Mouse (Mus musculus) intestine, embryonic 16.5 days (tissue): ENCODE results near the gene Olfr1051. TPM values are rescaled to one million over a fixed set of nuclear protein-coding genes. Genes with fewer than 3 reads are reported as not detected.
"Not testable (repeated sequence)": the region's sequence is repeated elsewhere in the genome, so short reads cannot be mapped to it uniquely, and the experiment has no call there.

ENCODE experiments used
- ATAC-seq: fragments of 200-750 bp; cut with Nextera tagmentation; 2 replicates; pipeline ENCODE4 v1.8.0; 2017; ENCODE audit warnings: moderate TSS enrichment, moderate library complexity
- H3K27ac ChIP-seq: fragments of 300-500 bp; sonication (generic); 2 replicates; pipeline ENCODE4 v1.5.1; 2014; ENCODE audit warnings: mild to moderate bottlenecking, low read length
- H3K27me3 ChIP-seq: fragments of 300-500 bp; sonication (generic); replicated peaks from 2 replicates; pipeline ENCODE4 v1.6.1; 2014; ENCODE audit warnings: low read length, control low read depth, mixed read lengths; ENCODE audit not compliant: control insufficient read depth, insufficient read depth
- H3K36me3 ChIP-seq: fragments of 300-500 bp; sonication (generic); 2 replicates; pipeline ENCODE4 v1.6.1; 2014; ENCODE audit warnings: low read length, control low read depth; ENCODE audit not compliant: control insufficient read depth, insufficient read depth
- H3K4me1 ChIP-seq: fragments of 300-500 bp; sonication (generic); 2 replicates; pipeline ENCODE4 v1.6.1; 2014; ENCODE audit warnings: low read length, control low read depth, mixed read lengths; ENCODE audit not compliant: control insufficient read depth, insufficient read depth
- H3K4me2 ChIP-seq: fragments of 300-500 bp; sonication (generic); 2 replicates; pipeline ENCODE4 v1.6.1; 2014; ENCODE audit warnings: low read depth, low read length, control low read depth
- H3K4me3 ChIP-seq: fragments of 300-500 bp; sonication (generic); 2 replicates; pipeline ENCODE4 v1.5.1; 2014; ENCODE audit warnings: mild to moderate bottlenecking, low read length
- H3K9ac ChIP-seq: fragments of 300-500 bp; sonication (generic); 2 replicates; pipeline ENCODE4 v1.6.1; 2014; ENCODE audit warnings: low read depth, low read length
- H3K9me3 ChIP-seq: fragments of 300-500 bp; sonication (generic); 2 replicates; pipeline ENCODE4 v1.6.1; 2016; ENCODE audit warnings: low read length, control low read depth; ENCODE audit not compliant: control insufficient read depth
- WGBS: fragments of 180-500 bp; shearing (Covaris S2); extraction: QIAGEN DNeasy Blood & Tissue Kit; methylation state at CpG from one replicate; pipeline ENCODE4 v1.1.7; 2014; 5-methylcytosine and 5-hydroxymethylcytosine counted together
- polyA plus RNA-seq: library from polyadenylated mRNA; unstranded; fragments of >200 nt; fragmentation: Nextera tagmentation; extraction: Ambion mirVana; gene quantifications from 2 replicates; pipeline ENCODE4 v1.2.1, GENCODE M21; 2015

The Olfr1051 gene
- polyA plus RNA-seq, result not detected in 2 replicates

GRCm38 (mm10) chr2:86278988-86279387 is at the start of gene Olfr1051:
Gene Olfr1051 (minus strand): TSS chr2:86279088.
- not testable (repeated sequence) for H3K4me1 ChIP-seq, H3K27me3 ChIP-seq, H3K9me3 ChIP-seq, ATAC-seq, H3K4me2 ChIP-seq, H3K36me3 ChIP-seq, H3K9ac ChIP-seq, H3K4me3 ChIP-seq, H3K27ac ChIP-seq

- no peak for ATAC-seq
- no peaks in the 10 kb centered on the region for H3K27me3 ChIP-seq
- H3K4me3 ChIP-seq, result no peak within 1 kb of the TSS
- H3K9me3 ChIP-seq, result no peaks in the 10 kb centered on the region
- 65% methylated on average over 3 of the region's 3 CpGs for WGBS
- H3K4me1 ChIP-seq, result no peaks in the 10 kb centered on the region
- no peak within 1 kb of the TSS for H3K27ac ChIP-seq
- H3K4me2 ChIP-seq, result no peak within 1 kb of the TSS
- H3K9ac ChIP-seq, result no peak within 1 kb of the TSS
- H3K36me3 ChIP-seq, result no peaks in the 10 kb centered on the region
Measured at GRCm38 (mm10) chr2:86315184-86315583, 36.3 kb upstream of the Olfr1051 start, which contains the start of gene Olfr1053. Gene Olfr1053 (minus strand): TSS chr2:86315284.

- H3K36me3 ChIP-seq, result no peaks in the 10 kb centered on the region
- no peaks in the 10 kb centered on the region for H3K4me1 ChIP-seq
- no peak within 1 kb of the TSS for H3K4me3 ChIP-seq
- H3K27ac ChIP-seq, result no peak within 1 kb of the TSS
- no peaks in the 10 kb centered on the region for H3K9me3 ChIP-seq
- no peak within 1 kb of the TSS for H3K4me2 ChIP-seq
- H3K9ac ChIP-seq, result no peak within 1 kb of the TSS
- no peak for ATAC-seq
- no peaks in the 10 kb centered on the region for H3K27me3 ChIP-seq
Measured at GRCm38 (mm10) chr2:86292155-86292554, 13.3 kb upstream of the Olfr1051 start, which contains the start of gene Olfr1052. Gene Olfr1052 (plus strand): TSS chr2:86292455.

GRCm38 (mm10) chr2:86258228-86258627 is 20.7 kb downstream of the Olfr1051 start, which contains the start of gene Olfr1049:
Gene Olfr1049 (minus strand): TSS chr2:86258328.
- not testable (repeated sequence) for H3K4me1 ChIP-seq, H3K27ac ChIP-seq, H3K9ac ChIP-seq, H3K36me3 ChIP-seq, H3K27me3 ChIP-seq, H3K9me3 ChIP-seq, H3K4me2 ChIP-seq, H3K4me3 ChIP-seq, ATAC-seq

GRCm38 (mm10) chr2:86240189-86240588 is 38.7 kb downstream of the Olfr1051 start, which contains the start of gene Olfr1048:
Gene Olfr1048 (minus strand): TSS chr2:86240289.
- Histone ChIP-seq H3K27ac (no peak within 1 kb of the TSS), H3K36me3 (no peaks in the 10 kb centered on the region), H3K4me1 (no peaks in the 10 kb centered on the region), H3K27me3 (no peaks in the 10 kb centered on the region), H3K4me3 (no peak within 1 kb of the TSS), H3K9me3 (no peaks in the 10 kb centered on the region), H3K9ac (no peak within 1 kb of the TSS), H3K4me2 (no peak within 1 kb of the TSS)
- ATAC-seq, result no peak

GRCm38 (mm10) chr2:86231301-86231700 is 47.6 kb downstream of the Olfr1051 start, which contains the start of gene Olfr1047:
Gene Olfr1047 (minus strand): TSS chr2:86231401.
- Histone ChIP-seq H3K27me3 (no peaks in the 10 kb centered on the region), H3K4me3 (no peak within 1 kb of the TSS), H3K36me3 (no peaks in the 10 kb centered on the region), H3K9ac (no peak within 1 kb of the TSS), H3K9me3 (no peaks in the 10 kb centered on the region), H3K4me1 (no peaks in the 10 kb centered on the region), H3K4me2 (no peak within 1 kb of the TSS), H3K27ac (no peak within 1 kb of the TSS)
- 92% methylated on average over 1 of the region's 1 CpGs for WGBS
- no peak for ATAC-seq

Other genes with a start within 250 kb of the Olfr1051 start
- gene Olfr1034, start 233.2 kb downstream of the Olfr1051 start, polyA plus RNA-seq, result 0.02 TPM in 1 of 2 replicates, not detected in the other
- gene Olfr1036, start 205.1 kb downstream of the Olfr1051 start, polyA plus RNA-seq, result not detected in 2 replicates
- not detected in 2 replicates for gene Olfr1037, start 191.7 kb downstream of the Olfr1051 start, polyA plus RNA-seq
- gene Olfr1039, start 143.2 kb downstream of the Olfr1051 start, polyA plus RNA-seq, result not detected in 2 replicates
- gene Olfr1040, start 132.4 kb downstream of the Olfr1051 start, polyA plus RNA-seq, result not detected in 2 replicates
- gene Olfr1042, start 117.2 kb downstream of the Olfr1051 start, polyA plus RNA-seq, result not detected in 2 replicates
- gene Olfr1043, start 111.6 kb downstream of the Olfr1051 start, polyA plus RNA-seq, result not detected in 2 replicates
- gene Olfr1044, start 101.3 kb downstream of the Olfr1051 start, polyA plus RNA-seq, result not detected in 2 replicates
- not detected in 2 replicates for gene Olfr52, start 93.4 kb downstream of the Olfr1051 start, polyA plus RNA-seq
- gene Olfr1045, start 76.1 kb downstream of the Olfr1051 start, polyA plus RNA-seq, result not detected in 2 replicates
- not detected in 2 replicates for gene Olfr1046, start 59.8 kb downstream of the Olfr1051 start, polyA plus RNA-seq
- not detected in 2 replicates for gene Olfr1047, start 47.7 kb downstream of the Olfr1051 start, polyA plus RNA-seq
- gene Olfr1048, start 38.8 kb downstream of the Olfr1051 start, polyA plus RNA-seq, result not detected in 2 replicates
- not detected in 2 replicates for gene Olfr1049, start 20.8 kb downstream of the Olfr1051 start, polyA plus RNA-seq
- not detected in 2 replicates for gene Olfr1052, start 13.4 kb upstream of the Olfr1051 start, polyA plus RNA-seq
- not detected in 2 replicates for gene Olfr1053, start 36.2 kb upstream of the Olfr1051 start, polyA plus RNA-seq
- gene Olfr1054, start 56.3 kb upstream of the Olfr1051 start, polyA plus RNA-seq, result not detected in 2 replicates
- not detected in 2 replicates for gene Olfr1055, start 71.2 kb upstream of the Olfr1051 start, polyA plus RNA-seq
- gene Olfr1056, start 83.4 kb upstream of the Olfr1051 start, polyA plus RNA-seq, result not detected in 2 replicates
- gene Olfr1057, start 99.3 kb upstream of the Olfr1051 start, polyA plus RNA-seq, result not detected in 2 replicates
- not detected in 2 replicates for gene Olfr1058, start 109.5 kb upstream of the Olfr1051 start, polyA plus RNA-seq
- gene Olfr1061, start 135.0 kb upstream of the Olfr1051 start, polyA plus RNA-seq, result not detected in 2 replicates
- gene Olfr1062, start 147.7 kb upstream of the Olfr1051 start, polyA plus RNA-seq, result not detected in 2 replicates
- gene Olfr1065, start 171.5 kb upstream of the Olfr1051 start, polyA plus RNA-seq, result not detected in 2 replicates
- not detected in 2 replicates for gene Olfr1066, start 177.2 kb upstream of the Olfr1051 start, polyA plus RNA-seq
- gene Olfr228, start 208.3 kb upstream of the Olfr1051 start, polyA plus RNA-seq, result not detected in 2 replicates
- gene Olfr1076, start 229.4 kb upstream of the Olfr1051 start, polyA plus RNA-seq, result not detected in 2 replicates